Mouse (Mus musculus): ENCODE data around the gene Rasgrp3. TPM values are rescaled to one million over a fixed set of nuclear protein-coding genes. Genes with fewer than 3 reads are reported as not detected.

The Rasgrp3 gene
- total RNA-seq, 1 experiment: 0.85 TPM

- in situ Hi-C loops (cut with MboI; ENCODE audit: low sequenced_read_pairs in 2 of 2, unreplicated experiment in 2 of 2): no loop called here
- TF ChIP-seq HCFC1 (IDR thresholded peaks at IDR 0.05; ENCODE audit: borderline replicate concordance, insufficient read depth, low read length) (no peak), ZNF384 (IDR thresholded peaks at IDR 0.05; ENCODE audit: low read depth, low read length) (no peak), CHD2 (IDR thresholded peaks at IDR 0.05; ENCODE audit: low read depth, low read length) (no peak), MAFK (IDR thresholded peaks at IDR 0.05; ENCODE audit: insufficient read depth, low read depth, low read length) (no peak), ZC3H11A (IDR thresholded peaks at IDR 0.05; ENCODE audit: borderline replicate concordance, low read depth, low read length) (no peak)
Measured at GRCm38 (mm10) chr17:75509257-75509656, 73.6 kb downstream of the Rasgrp3 start.

GRCm38 (mm10) chr17:75516591-75516990, 80.9 kb downstream of the Rasgrp3 start:
- no peak overlapping the region for H3K27ac ChIP-seq (ENCODE audit: insufficient read depth, low read depth, low read length, poor library complexity, severe bottlenecking)
- H3K4me3 ChIP-seq (ENCODE audit: insufficient read depth in 1 of 2, low read depth in 1 of 2, low read length in 2 of 2, poor library complexity in 1 of 2, severe bottlenecking in 1 of 2): no peak overlapping the region
- no peak for DNase-seq (ENCODE audit: low read depth, low spot score)
- peaks cover 2% of the 10 kb centered on the region in 2 experiments for H3K4me1 ChIP-seq (ENCODE audit: control insufficient read depth in 2 of 2, insufficient read depth in 2 of 2, low read length in 2 of 2, poor library complexity in 1 of 2)
- no peaks in the 10 kb centered on the region for H3K36me3 ChIP-seq (ENCODE audit: control insufficient read depth, insufficient read depth, low read length, poor library complexity, severe bottlenecking)
- no peaks in the 10 kb centered on the region for H3K9me3 ChIP-seq (ENCODE audit: control insufficient read depth, insufficient read depth, low read depth, low read length)
- TF ChIP-seq MAFK (IDR thresholded peaks at IDR 0.05; ENCODE audit: insufficient read depth, low read depth, low read length) (no peak), ZNF384 (IDR thresholded peaks at IDR 0.05; ENCODE audit: low read depth, low read length) (no peak), HCFC1 (IDR thresholded peaks at IDR 0.05; ENCODE audit: borderline replicate concordance, insufficient read depth, low read length) (no peak), CHD2 (IDR thresholded peaks at IDR 0.05; ENCODE audit: low read depth, low read length) (no peak), ZC3H11A (IDR thresholded peaks at IDR 0.05; ENCODE audit: borderline replicate concordance, low read depth, low read length) (no peak)
- in situ Hi-C loops (cut with MboI; ENCODE audit: low sequenced_read_pairs in 2 of 2, unreplicated experiment in 2 of 2): no loop called here
- no peak overlapping the region for H3K9ac ChIP-seq (ENCODE audit: insufficient read depth, low read depth, low read length, poor library complexity, severe bottlenecking)

More at GRCm38 (mm10) chr17:75509257-75509656, 73.6 kb downstream of the Rasgrp3 start:
- Histone ChIP-seq H3K9ac (ENCODE audit: insufficient read depth, low read depth, low read length, poor library complexity, severe bottlenecking) (no peak overlapping the region), H3K4me1 (ENCODE audit: control insufficient read depth in 2 of 2, insufficient read depth in 2 of 2, low read length in 2 of 2, poor library complexity in 1 of 2) (no peaks in the 10 kb centered on the region), H3K27ac (ENCODE audit: insufficient read depth, low read depth, low read length, poor library complexity, severe bottlenecking) (no peak overlapping the region), H3K9me3 (ENCODE audit: control insufficient read depth, insufficient read depth, low read depth, low read length) (no peaks in the 10 kb centered on the region), H3K4me3 (ENCODE audit: insufficient read depth in 1 of 2, low read depth in 1 of 2, low read length in 2 of 2, poor library complexity in 1 of 2, severe bottlenecking in 1 of 2) (no peak overlapping the region), H3K36me3 (ENCODE audit: control insufficient read depth, insufficient read depth, low read length, poor library complexity, severe bottlenecking) (no peaks in the 10 kb centered on the region)
- DNase-seq (ENCODE audit: low read depth, low spot score): no peak

- no peak for DNase-seq (ENCODE audit: low read depth, low spot score)
- no peaks in the 10 kb centered on the region for H3K9me3 ChIP-seq (ENCODE audit: control insufficient read depth, insufficient read depth, low read depth, low read length)
- no peak for TF ChIP-seq ZNF384 (IDR thresholded peaks at IDR 0.05; ENCODE audit: low read depth, low read length)
- no peak for TF ChIP-seq CHD2 (IDR thresholded peaks at IDR 0.05; ENCODE audit: low read depth, low read length)
- no peak for TF ChIP-seq MAFK (IDR thresholded peaks at IDR 0.05; ENCODE audit: insufficient read depth, low read depth, low read length)
- no peak for TF ChIP-seq ZC3H11A (IDR thresholded peaks at IDR 0.05; ENCODE audit: borderline replicate concordance, low read depth, low read length)
- TF ChIP-seq HCFC1 (IDR thresholded peaks at IDR 0.05; ENCODE audit: borderline replicate concordance, insufficient read depth, low read length): no peak
- H3K27ac ChIP-seq (ENCODE audit: insufficient read depth, low read depth, low read length, poor library complexity, severe bottlenecking): no peak overlapping the region
- H3K9ac ChIP-seq (ENCODE audit: insufficient read depth, low read depth, low read length, poor library complexity, severe bottlenecking): no peak overlapping the region
- in situ Hi-C loops (cut with MboI; ENCODE audit: low sequenced_read_pairs in 2 of 2, unreplicated experiment in 2 of 2): no loop called here
- H3K4me3 ChIP-seq (ENCODE audit: insufficient read depth in 1 of 2, low read depth in 1 of 2, low read length in 2 of 2, poor library complexity in 1 of 2, severe bottlenecking in 1 of 2): no peak overlapping the region
- H3K4me1 ChIP-seq (ENCODE audit: control insufficient read depth in 2 of 2, insufficient read depth in 2 of 2, low read length in 2 of 2, poor library complexity in 1 of 2): peaks cover 5 to 9% of the 10 kb centered on the region in 2 experiments
- no peaks in the 10 kb centered on the region for H3K36me3 ChIP-seq (ENCODE audit: control insufficient read depth, insufficient read depth, low read length, poor library complexity, severe bottlenecking)
Measured at GRCm38 (mm10) chr17:75518181-75518901, 82.6 kb downstream of the Rasgrp3 start.

- Histone ChIP-seq H3K27ac (ENCODE audit: insufficient read depth, low read depth, low read length, poor library complexity, severe bottlenecking) (no peak overlapping the region), H3K9me3 (ENCODE audit: control insufficient read depth, insufficient read depth, low read depth, low read length) (no peaks in the 10 kb centered on the region), H3K36me3 (ENCODE audit: control insufficient read depth, insufficient read depth, low read length, poor library complexity, severe bottlenecking) (no peaks in the 10 kb centered on the region), H3K9ac (ENCODE audit: insufficient read depth, low read depth, low read length, poor library complexity, severe bottlenecking) (no peak overlapping the region), H3K4me3 (ENCODE audit: insufficient read depth in 1 of 2, low read depth in 1 of 2, low read length in 2 of 2, poor library complexity in 1 of 2, severe bottlenecking in 1 of 2) (no peak overlapping the region), H3K4me1 (ENCODE audit: control insufficient read depth in 2 of 2, insufficient read depth in 2 of 2, low read length in 2 of 2, poor library complexity in 1 of 2) (peaks cover 5 to 15% of the 10 kb centered on the region in 2 experiments)
- TF ChIP-seq MAFK (IDR thresholded peaks at IDR 0.05; ENCODE audit: insufficient read depth, low read depth, low read length) (no peak), HCFC1 (IDR thresholded peaks at IDR 0.05; ENCODE audit: borderline replicate concordance, insufficient read depth, low read length) (no peak), CHD2 (IDR thresholded peaks at IDR 0.05; ENCODE audit: low read depth, low read length) (no peak), ZNF384 (IDR thresholded peaks at IDR 0.05; ENCODE audit: low read depth, low read length) (no peak), ZC3H11A (IDR thresholded peaks at IDR 0.05; ENCODE audit: borderline replicate concordance, low read depth, low read length) (no peak)
- in situ Hi-C loops (cut with MboI; ENCODE audit: low sequenced_read_pairs in 2 of 2, unreplicated experiment in 2 of 2): no loop called here
- DNase-seq (ENCODE audit: low read depth, low spot score): no peak
Measured at GRCm38 (mm10) chr17:75519239-75519900, 83.7 kb downstream of the Rasgrp3 start.
